Mouse (Mus musculus): ENCODE measurements around the gene Dnajb1. TPM values are rescaled to one million over a fixed set of nuclear protein-coding genes. Genes with fewer than 3 reads are reported as not detected.

The Dnajb1 gene
- polyA plus RNA-seq, 1 experiment from 2014 or later = 61.1 TPM

DNA sequence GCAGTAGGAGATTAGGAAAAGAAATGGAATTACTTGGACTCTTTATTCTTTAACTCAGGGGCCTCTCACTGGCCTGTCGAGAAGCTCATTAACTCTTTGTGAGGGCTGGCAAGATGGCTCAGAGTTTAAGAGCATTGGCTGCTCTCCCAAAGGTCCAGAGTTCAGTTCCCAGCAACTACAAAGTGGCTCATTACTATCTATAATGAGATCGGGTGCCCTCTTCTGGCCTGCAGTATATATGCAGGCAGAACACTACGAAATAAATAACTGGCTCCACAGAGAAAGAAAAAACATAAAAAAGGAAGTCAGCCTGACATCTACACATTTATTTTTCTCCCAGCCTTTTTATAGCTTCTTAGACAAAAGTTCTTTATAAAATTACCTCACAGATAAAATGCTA is 11.6 kb upstream of the Dnajb1 start:
- Histone ChIP-seq H3K9ac (ENCODE audit: low read length) (no peak overlapping the region), H3K27ac (ENCODE audit: low read depth, low read length) (no peak overlapping the region), H3K4me3 (ENCODE audit: low read depth, low read length) (no peak overlapping the region), H3K9me3 (ENCODE audit: control insufficient read depth, low read length) (no peaks in the 10 kb centered on the region), H3K4me2 (no peak overlapping the region), H3K36me3 (ENCODE audit: control insufficient read depth, insufficient read depth, low read length) (no peaks in the 10 kb centered on the region), H3K27me3 (ENCODE audit: control insufficient read depth, insufficient read depth, low read length) (no peaks in the 10 kb centered on the region), H3K4me1 (ENCODE audit: control insufficient read depth, insufficient read depth, low read length) (peaks cover 16% of the 10 kb centered on the region)
- DNase-seq (ENCODE audit: low spot score, missing footprints) (peak; percentile 81), ATAC-seq (ENCODE audit: low FRiP score) (no peak)
- WGBS = 23% methylated on average over 3 of the region's 3 CpGs

- Histone ChIP-seq H3K4me3 (ENCODE audit: low read depth, low read length) (no peak overlapping the region), H3K27me3 (ENCODE audit: control insufficient read depth, insufficient read depth, low read length) (no peaks in the 10 kb centered on the region), H3K9ac (ENCODE audit: low read length) (peak overlapping the region; percentile 20; the same call in 1 of the 2 replicates), H3K36me3 (ENCODE audit: control insufficient read depth, insufficient read depth, low read length) (no peaks in the 10 kb centered on the region), H3K27ac (ENCODE audit: low read depth, low read length) (no peak overlapping the region), H3K4me1 (ENCODE audit: control insufficient read depth, insufficient read depth, low read length) (peaks cover 7% of the 10 kb centered on the region), H3K4me2 (no peak overlapping the region), H3K9me3 (ENCODE audit: control insufficient read depth, low read length) (no peaks in the 10 kb centered on the region)
- DNase-seq (ENCODE audit: low spot score, missing footprints) (no peak), ATAC-seq (ENCODE audit: low FRiP score) (no peak)
- 0% methylated on average over 1 of the region's 1 CpGs for WGBS
Measured at GRCm38 (mm10) chr8:83598146-83598545, 9.8 kb upstream of the Dnajb1 start.

GRCm38 (mm10) chr8:83599814-83600213 is 8.2 kb upstream of the Dnajb1 start:
- Histone ChIP-seq H3K36me3 (ENCODE audit: control insufficient read depth, insufficient read depth, low read length) (no peaks in the 10 kb centered on the region), H3K27me3 (ENCODE audit: control insufficient read depth, insufficient read depth, low read length) (no peaks in the 10 kb centered on the region), H3K4me3 (ENCODE audit: low read depth, low read length) (no peak overlapping the region), H3K9ac (ENCODE audit: low read length) (no peak overlapping the region), H3K27ac (ENCODE audit: low read depth, low read length) (no peak overlapping the region), H3K9me3 (ENCODE audit: control insufficient read depth, low read length) (no peaks in the 10 kb centered on the region), H3K4me1 (ENCODE audit: control insufficient read depth, insufficient read depth, low read length) (peaks cover 4% of the 10 kb centered on the region; the same call in 1 of the 2 replicates), H3K4me2 (no peak overlapping the region)
- DNase-seq (ENCODE audit: low spot score, missing footprints) = no peak
- no peak for ATAC-seq (ENCODE audit: low FRiP score)

DNA sequence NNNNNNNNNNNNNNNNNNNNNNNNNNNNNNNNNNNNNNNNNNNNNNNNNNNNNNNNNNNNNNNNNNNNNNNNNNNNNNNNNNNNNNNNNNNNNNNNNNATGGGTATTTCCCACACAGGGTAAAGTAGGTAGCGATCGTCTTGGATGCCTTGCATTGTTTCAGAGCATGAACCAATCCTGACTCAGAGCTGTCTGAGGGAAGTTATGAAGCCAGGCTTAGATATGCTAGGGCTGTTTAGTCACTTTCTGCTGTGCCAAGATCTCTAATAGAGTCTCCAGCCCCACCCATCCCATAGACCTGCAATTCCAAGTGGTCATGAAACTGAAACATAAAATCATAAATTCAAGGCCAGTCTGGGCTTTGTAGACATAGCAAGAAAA is 5.4 kb upstream of the Dnajb1 start:
- Histone ChIP-seq H3K4me3 (ENCODE audit: low read depth, low read length) (no peak overlapping the region), H3K27ac (ENCODE audit: low read depth, low read length) (no peak overlapping the region), H3K36me3 (ENCODE audit: control insufficient read depth, insufficient read depth, low read length) (no peaks in the 10 kb centered on the region), H3K9ac (ENCODE audit: low read length) (no peak overlapping the region), H3K9me3 (ENCODE audit: control insufficient read depth, low read length) (no peaks in the 10 kb centered on the region), H3K27me3 (ENCODE audit: control insufficient read depth, insufficient read depth, low read length) (no peaks in the 10 kb centered on the region), H3K4me1 (ENCODE audit: control insufficient read depth, insufficient read depth, low read length) (peaks cover 8% of the 10 kb centered on the region), H3K4me2 (no peak overlapping the region)
- no peak for DNase-seq (ENCODE audit: low spot score, missing footprints)
- no peak for ATAC-seq (ENCODE audit: low FRiP score)
- WGBS = 78% methylated on average over 2 of the region's 2 CpGs

DNA sequence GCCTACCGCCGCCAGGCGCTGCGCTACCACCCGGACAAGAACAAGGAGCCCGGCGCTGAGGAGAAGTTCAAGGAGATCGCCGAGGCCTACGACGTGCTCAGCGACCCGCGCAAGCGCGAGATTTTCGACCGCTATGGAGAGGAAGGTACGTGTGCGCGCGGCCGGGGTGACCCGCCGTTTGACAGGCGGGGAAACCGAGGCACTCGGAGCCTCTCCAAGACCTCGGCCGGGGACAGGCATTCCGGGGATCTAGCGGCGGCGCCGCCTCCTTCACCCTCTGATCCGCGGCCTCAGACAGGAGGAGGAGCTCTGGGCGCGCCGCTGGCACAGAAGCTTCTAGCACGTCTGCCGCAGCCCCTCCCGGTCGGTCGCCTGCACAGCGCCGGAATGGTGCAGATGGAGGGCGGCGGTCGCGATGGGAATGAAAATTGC is 421 bp downstream of the Dnajb1 start:
- under 1% methylated on average over 47 of the region's 51 CpGs for WGBS
- no peak for DNase-seq (ENCODE audit: low spot score, missing footprints)

DNA sequence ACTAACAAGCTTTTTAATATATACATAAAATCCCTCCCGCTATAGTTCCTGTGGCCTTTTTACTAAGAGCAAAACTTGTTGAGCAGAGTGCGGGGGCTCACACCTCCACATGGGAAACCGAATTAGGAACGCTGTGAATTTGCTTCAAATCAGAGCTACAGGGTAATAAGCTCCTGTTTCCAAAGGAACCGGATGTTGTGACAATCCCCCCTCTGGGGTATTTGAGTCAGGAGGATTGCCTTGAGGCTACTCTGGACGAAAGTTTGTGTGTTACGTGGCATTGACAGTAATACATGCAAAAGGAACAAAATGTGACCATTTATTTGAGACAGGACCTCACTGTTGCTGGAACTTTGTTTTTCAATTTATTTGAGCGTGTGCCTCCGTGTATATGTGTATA is 1.1 kb downstream of the Dnajb1 start:
- Histone ChIP-seq H3K27ac (ENCODE audit: low read depth, low read length) (no peak overlapping the region), H3K4me2 (peak overlapping the region; percentile 90), H3K4me3 (ENCODE audit: low read depth, low read length) (peak overlapping the region; percentile 77), H3K36me3 (ENCODE audit: control insufficient read depth, insufficient read depth, low read length) (peaks cover 26% of the 10 kb centered on the region), H3K9ac (ENCODE audit: low read length) (peak overlapping the region; percentile 86), H3K4me1 (ENCODE audit: control insufficient read depth, insufficient read depth, low read length) (peaks cover 16% of the 10 kb centered on the region), H3K9me3 (ENCODE audit: control insufficient read depth, low read length) (no peaks in the 10 kb centered on the region), H3K27me3 (ENCODE audit: control insufficient read depth, insufficient read depth, low read length) (no peaks in the 10 kb centered on the region)
- ATAC-seq (ENCODE audit: low FRiP score) (no peak), DNase-seq (ENCODE audit: low spot score, missing footprints) (peak; percentile 85)
- 41% methylated on average over 9 of the region's 9 CpGs for WGBS

More for the DNA sequence above, 421 bp downstream of the Dnajb1 start:
- Histone ChIP-seq H3K4me3 (ENCODE audit: low read depth, low read length) (peak overlapping the region; percentile 77), H3K27me3 (ENCODE audit: control insufficient read depth, insufficient read depth, low read length) (no peaks in the 10 kb centered on the region), H3K36me3 (ENCODE audit: control insufficient read depth, insufficient read depth, low read length) (peaks cover 23% of the 10 kb centered on the region), H3K4me2 (peak overlapping the region; percentile 90), H3K27ac (ENCODE audit: low read depth, low read length) (peak overlapping the region; percentile 89), H3K4me1 (ENCODE audit: control insufficient read depth, insufficient read depth, low read length) (peaks cover 16% of the 10 kb centered on the region), H3K9me3 (ENCODE audit: control insufficient read depth, low read length) (no peaks in the 10 kb centered on the region), H3K9ac (ENCODE audit: low read length) (peak overlapping the region; percentile 86)
- peak; percentile 66 for ATAC-seq (ENCODE audit: low FRiP score)

GRCm38 (mm10) chr8:83609547-83610180 is 1.7 kb downstream of the Dnajb1 start:
- H3K27ac ChIP-seq (ENCODE audit: low read depth, low read length) = no peak overlapping the region
- DNase-seq (ENCODE audit: low spot score, missing footprints) (peak; percentile 84), ATAC-seq (ENCODE audit: low FRiP score) (no peak)
- no peaks in the 10 kb centered on the region for H3K27me3 ChIP-seq (ENCODE audit: control insufficient read depth, insufficient read depth, low read length)
- no peaks in the 10 kb centered on the region for H3K9me3 ChIP-seq (ENCODE audit: control insufficient read depth, low read length)
- H3K36me3 ChIP-seq (ENCODE audit: control insufficient read depth, insufficient read depth, low read length) = peaks cover 26% of the 10 kb centered on the region
- H3K4me1 ChIP-seq (ENCODE audit: control insufficient read depth, insufficient read depth, low read length) = peaks cover 16% of the 10 kb centered on the region
- 93% methylated on average over 10 of the region's 10 CpGs for WGBS
- H3K4me3 ChIP-seq (ENCODE audit: low read depth, low read length) = peak overlapping the region; percentile 77
- H3K9ac ChIP-seq (ENCODE audit: low read length) = peak overlapping the region; percentile 86
- peak overlapping the region; percentile 90 for H3K4me2 ChIP-seq

- Histone ChIP-seq H3K4me1 (ENCODE audit: control insufficient read depth, insufficient read depth, low read length) (peaks cover 16% of the 10 kb centered on the region), H3K36me3 (ENCODE audit: control insufficient read depth, insufficient read depth, low read length) (peaks cover 26% of the 10 kb centered on the region), H3K4me2 (no peak overlapping the region), H3K27ac (ENCODE audit: low read depth, low read length) (no peak overlapping the region), H3K9ac (ENCODE audit: low read length) (no peak overlapping the region), H3K4me3 (ENCODE audit: low read depth, low read length) (no peak overlapping the region), H3K27me3 (ENCODE audit: control insufficient read depth, insufficient read depth, low read length) (no peaks in the 10 kb centered on the region), H3K9me3 (ENCODE audit: control insufficient read depth, low read length) (no peaks in the 10 kb centered on the region)
- no peak for ATAC-seq (ENCODE audit: low FRiP score)
- WGBS = 94% methylated on average over 4 of the region's 4 CpGs
- no peak for DNase-seq (ENCODE audit: low spot score, missing footprints)
Measured at GRCm38 (mm10) chr8:83611921-83612320, 3.9 kb downstream of the Dnajb1 start.

DNA sequence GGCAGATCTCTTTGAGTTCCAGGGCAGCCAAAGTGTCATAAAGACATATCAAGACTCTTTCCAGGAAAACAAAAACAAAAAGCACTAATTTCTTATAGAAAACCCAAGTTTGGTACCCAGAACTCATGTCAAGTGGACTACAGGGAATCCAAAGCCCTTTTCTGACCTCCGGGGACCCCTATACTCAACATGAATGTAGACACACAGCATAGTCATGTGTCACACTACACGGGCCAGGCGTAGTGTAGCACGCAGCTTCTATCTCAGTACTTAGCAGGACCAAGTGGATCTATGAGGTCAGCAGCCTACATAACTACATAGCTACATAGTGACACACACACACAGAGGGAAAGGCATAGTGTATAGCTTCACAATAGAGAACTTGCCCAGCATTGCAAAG is 5.7 kb downstream of the Dnajb1 start:
- Histone ChIP-seq H3K4me1 (ENCODE audit: control insufficient read depth, insufficient read depth, low read length) (peaks cover 12% of the 10 kb centered on the region), H3K36me3 (ENCODE audit: control insufficient read depth, insufficient read depth, low read length) (peaks cover 26% of the 10 kb centered on the region), H3K9me3 (ENCODE audit: control insufficient read depth, low read length) (no peaks in the 10 kb centered on the region), H3K9ac (ENCODE audit: low read length) (no peak overlapping the region), H3K27ac (ENCODE audit: low read depth, low read length) (no peak overlapping the region), H3K4me3 (ENCODE audit: low read depth, low read length) (no peak overlapping the region), H3K27me3 (ENCODE audit: control insufficient read depth, insufficient read depth, low read length) (no peaks in the 10 kb centered on the region), H3K4me2 (no peak overlapping the region)
- DNase-seq (ENCODE audit: low spot score, missing footprints) = no peak
- ATAC-seq (ENCODE audit: low FRiP score) = no peak
- over 99% methylated on average over 4 of the region's 4 CpGs for WGBS

Measured in midbrain, embryonic 11.5 days (tissue).